Mouse (Mus musculus) liver, embryonic 16.5 days (tissue): Measurements from ENCODE around the gene Pdxk. TPM values are rescaled to one million over a fixed set of nuclear protein-coding genes. Genes with fewer than 3 reads are reported as not detected.
"Not testable (repeated sequence)": the region's sequence is repeated elsewhere in the genome, so short reads cannot be mapped to it uniquely, and the experiment has no call there.

Experiments used
- ATAC-seq: fragments of 200-750 bp; cut with Nextera tagmentation; 2 replicates; pipeline ENCODE4 v1.8.0; 2017; ENCODE audit warnings: low read depth, mild to moderate bottlenecking, moderate number of reproducible peaks, moderate library complexity
- H3K27ac ChIP-seq: fragments of 300-500 bp; sonication (generic); 2 replicates; pipeline ENCODE4 v1.5.1; 2014; ENCODE audit warnings: mild to moderate bottlenecking, low read length
- H3K27me3 ChIP-seq: fragments of 300-500 bp; sonication (generic); 2 replicates; pipeline ENCODE4 v1.6.1; 2014; ENCODE audit warnings: low read depth, low read length, mixed read lengths; ENCODE audit not compliant: control insufficient read depth, insufficient read depth
- H3K36me3 ChIP-seq: fragments of 300-500 bp; sonication (generic); 2 replicates; pipeline ENCODE4 v1.6.1; 2014; ENCODE audit warnings: mild to moderate bottlenecking; ENCODE audit not compliant: control insufficient read depth, insufficient read depth
- H3K4me1 ChIP-seq: fragments of 300-500 bp; sonication (generic); 2 replicates; pipeline ENCODE4 v1.6.1; 2014; ENCODE audit warnings: low read depth, low read length, mixed read lengths; ENCODE audit not compliant: control insufficient read depth
- H3K4me2 ChIP-seq: fragments of 300-500 bp; sonication (generic); 2 replicates; pipeline ENCODE4 v1.6.1; 2014; ENCODE audit warnings: low read depth, low read length, mixed read lengths
- H3K4me3 ChIP-seq: fragments of 300-500 bp; sonication (generic); 2 replicates; pipeline ENCODE4 v1.5.1; 2014; ENCODE audit warnings: low read depth, mild to moderate bottlenecking, low read length
- H3K9ac ChIP-seq: fragments of 300-500 bp; sonication (generic); 2 replicates; pipeline ENCODE4 v1.6.1; 2014; ENCODE audit warnings: low read depth, low read length
- H3K9me3 ChIP-seq: fragments of 300-500 bp; sonication (generic); replicated peaks from 2 replicates; pipeline ENCODE4 v1.6.1; 2016; ENCODE audit warnings: low read length; ENCODE audit not compliant: control insufficient read depth
- WGBS: fragments of 180-500 bp; shearing (Covaris S2); extraction: QIAGEN DNeasy Blood & Tissue Kit; methylation state at CpG from one replicate; pipeline ENCODE4 v1.1.7; 2014; ENCODE audit not compliant: insufficient replicate concordance; 5-methylcytosine and 5-hydroxymethylcytosine counted together
- polyA plus RNA-seq: library from polyadenylated mRNA; unstranded; fragments of >200 nt; fragmentation: Nextera tagmentation; extraction: Ambion mirVana; gene quantifications from 2 replicates; pipeline ENCODE4 v1.2.1, GENCODE M21; 2015

The Pdxk gene
- polyA plus RNA-seq, 1 experiment from 2014 or later, result 6.4 TPM

GRCm38 (mm10) chr10:78429180-78429579, 35.6 kb downstream of the Pdxk start:
- WGBS, result 57% methylated on average over 5 of the region's 5 CpGs
- H3K36me3 ChIP-seq, result peaks cover 2% of the 10 kb centered on the region; the same call in 1 of the 2 replicates

GRCm38 (mm10) chr10:78428070-78428469, 36.7 kb downstream of the Pdxk start:
- Histone ChIP-seq H3K4me2 (no peak overlapping the region), H3K9me3 (no peaks in the 10 kb centered on the region), H3K27ac (no peak overlapping the region), H3K4me1 (peaks cover 10% of the 10 kb centered on the region), H3K9ac (no peak overlapping the region), H3K4me3 (no peak overlapping the region), H3K27me3 (no peaks in the 10 kb centered on the region), H3K36me3 (peaks cover 2% of the 10 kb centered on the region; the same call in 1 of the 2 replicates)
- no peak for ATAC-seq
- 79% methylated on average over 11 of the region's 11 CpGs for WGBS

More at GRCm38 (mm10) chr10:78429180-78429579, 35.6 kb downstream of the Pdxk start:
- Histone ChIP-seq H3K4me3 (no peak overlapping the region), H3K4me2 (no peak overlapping the region), H3K9me3 (no peaks in the 10 kb centered on the region), H3K27me3 (no peaks in the 10 kb centered on the region), H3K27ac (no peak overlapping the region), H3K4me1 (peaks cover 10% of the 10 kb centered on the region), H3K9ac (no peak overlapping the region)
- ATAC-seq, result no peak

- Histone ChIP-seq H3K9me3 (no peaks in the 10 kb centered on the region), H3K4me1 (peaks cover 10% of the 10 kb centered on the region), H3K4me2 (peak overlapping the region; percentile 76), H3K4me3 (peak overlapping the region; percentile 68), H3K27ac (peak overlapping the region; percentile 62), H3K9ac (peak overlapping the region; percentile 73), H3K36me3 (peaks cover 2% of the 10 kb centered on the region; the same call in 1 of the 2 replicates), H3K27me3 (no peaks in the 10 kb centered on the region)
- WGBS, result 26% methylated on average over 6 of the region's 6 CpGs
- no peak for ATAC-seq
These were observed 38.5 kb downstream of the Pdxk start for GRCm38 (mm10) chr10:78426117-78426735.

- peaks cover 10% of the 10 kb centered on the region for H3K4me1 ChIP-seq
- H3K9ac ChIP-seq, result peak within 1 kb of the TSS; percentile 73
- 2% methylated on average over 40 of the region's 40 CpGs for WGBS
- peak; percentile 89 for ATAC-seq
- peak within 1 kb of the TSS; percentile 76 for H3K4me2 ChIP-seq
- H3K36me3 ChIP-seq, result peaks cover 2% of the 10 kb centered on the region; the same call in 1 of the 2 replicates
- peak within 1 kb of the TSS; percentile 62 for H3K27ac ChIP-seq
- H3K9me3 ChIP-seq, result no peaks in the 10 kb centered on the region
- H3K27me3 ChIP-seq, result no peaks in the 10 kb centered on the region
- H3K4me3 ChIP-seq, result peak within 1 kb of the TSS; percentile 68
These were observed 39.4 kb downstream of the Pdxk start, which contains the start of gene Cstb for GRCm38 (mm10) chr10:78425181-78426041. Gene Cstb (plus strand): TSS chr10:78425669.

- H3K9me3 ChIP-seq, result no peaks in the 10 kb centered on the region
- H3K27ac ChIP-seq, result no peak overlapping the region
- no peak for ATAC-seq
- no peak overlapping the region for H3K9ac ChIP-seq
- 54% methylated on average over 3 of the region's 3 CpGs for WGBS
- H3K4me3 ChIP-seq, result no peak overlapping the region
- H3K27me3 ChIP-seq, result no peaks in the 10 kb centered on the region
- H3K4me1 ChIP-seq, result peaks cover 10% of the 10 kb centered on the region
- no peaks in the 10 kb centered on the region for H3K36me3 ChIP-seq
- H3K4me2 ChIP-seq, result no peak overlapping the region
These were observed 42.2 kb downstream of the Pdxk start for GRCm38 (mm10) chr10:78422614-78423013.

GRCm38 (mm10) chr10:78420929-78421328, 43.8 kb downstream of the Pdxk start:
- Histone ChIP-seq H3K27ac (no peak overlapping the region), H3K27me3 (no peaks in the 10 kb centered on the region), H3K36me3 (no peaks in the 10 kb centered on the region), H3K4me2 (no peak overlapping the region), H3K9ac (no peak overlapping the region), H3K4me3 (no peak overlapping the region), H3K9me3 (no peaks in the 10 kb centered on the region), H3K4me1 (peaks cover 6% of the 10 kb centered on the region)
- ATAC-seq, result no peak
- WGBS, result 55% methylated on average over 2 of the region's 2 CpGs

GRCm38 (mm10) chr10:78418791-78419190, 46.0 kb downstream of the Pdxk start:
- no peak overlapping the region for H3K9ac ChIP-seq
- H3K4me1 ChIP-seq, result no peaks in the 10 kb centered on the region; the same call in none of the 2 replicates
- no peaks in the 10 kb centered on the region for H3K9me3 ChIP-seq
- H3K27ac ChIP-seq, result no peak overlapping the region
- no peak for ATAC-seq
- H3K27me3 ChIP-seq, result no peaks in the 10 kb centered on the region
- no peaks in the 10 kb centered on the region for H3K36me3 ChIP-seq
- 66% methylated on average over 2 of the region's 2 CpGs for WGBS
- no peak overlapping the region for H3K4me3 ChIP-seq
- H3K4me2 ChIP-seq, result no peak overlapping the region

- H3K27ac ChIP-seq, result no peak overlapping the region
- no peak for ATAC-seq
- no peaks in the 10 kb centered on the region for H3K27me3 ChIP-seq
- no peak overlapping the region for H3K9ac ChIP-seq
- H3K4me2 ChIP-seq, result no peak overlapping the region
- no peaks in the 10 kb centered on the region for H3K36me3 ChIP-seq
- 60% methylated on average over 5 of the region's 5 CpGs for WGBS
- H3K4me1 ChIP-seq, result no peaks in the 10 kb centered on the region; the same call in none of the 2 replicates
- H3K4me3 ChIP-seq, result no peak overlapping the region
- no peaks in the 10 kb centered on the region for H3K9me3 ChIP-seq
These were observed 46.9 kb downstream of the Pdxk start for GRCm38 (mm10) chr10:78417888-78418287.

- not testable (repeated sequence) for H3K27ac ChIP-seq, H3K27me3 ChIP-seq, H3K4me1 ChIP-seq, H3K4me3 ChIP-seq, H3K9me3 ChIP-seq, H3K4me2 ChIP-seq, ATAC-seq, H3K36me3 ChIP-seq, H3K9ac ChIP-seq
- WGBS, result 75% methylated on average over 3 of the region's 4 CpGs
These were observed 49.8 kb downstream of the Pdxk start for GRCm38 (mm10) chr10:78414936-78415335.
